Mouse (Mus musculus) stomach, adult 2 months (tissue): ENCODE measurements around the gene Gm14406. TPM values are rescaled to one million over a fixed set of nuclear protein-coding genes. Genes with fewer than 3 reads are reported as not detected.

ENCODE experiments used
- polyA plus RNA-seq: library from polyadenylated mRNA; depleted of rRNA; stranded (reverse); fragments of >200 nt; gene quantifications from 2 replicates; pipeline ENCODE4 v1.2.3, GENCODE M21; 2012; rRNA removed

Gene Gm14406
- not detected in 2 replicates for polyA plus RNA-seq

DNA sequence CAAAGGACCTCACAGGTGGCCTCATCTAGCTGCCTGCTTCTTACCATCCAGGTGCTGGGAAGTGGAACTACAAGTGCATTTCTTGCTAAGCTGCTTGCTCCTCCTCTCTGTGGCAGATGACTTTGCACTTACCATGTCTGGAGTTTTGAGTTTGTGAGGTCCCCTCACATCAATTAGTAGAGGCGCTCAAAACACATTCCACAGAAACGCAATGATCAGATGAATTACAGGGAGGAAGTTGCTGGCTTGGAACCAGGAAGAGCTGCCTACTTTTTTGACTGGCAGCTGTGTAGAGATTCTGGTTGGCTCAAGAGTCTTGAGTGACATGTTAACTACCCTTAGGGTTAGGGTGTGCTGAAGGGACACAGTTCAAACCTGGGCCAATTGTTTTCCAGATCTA is at the start of gene Gm14406:
Gm14406 (minus strand) TSS at position 213 of the 400 bp plus-strand sequence.

Other genes with a start within 250 kb of the Gm14406 start
- 0.22 TPM in 1 of 2 replicates, not detected in the other for gene Gm14418, start 179.9 kb downstream of the Gm14406 start, polyA plus RNA-seq
- gene Zfp970, start 113.5 kb downstream of the Gm14406 start, polyA plus RNA-seq = 0.12 TPM in 1 of 2 replicates, not detected in the other
- 0.12 TPM in 1 of 2 replicates, not detected in the other for gene Gm14403, start 80.0 kb downstream of the Gm14406 start, polyA plus RNA-seq
- gene Gm14322, start 181.1 kb upstream of the Gm14406 start, polyA plus RNA-seq = 0.17 TPM in 1 of 2 replicates, not detected in the other